Mouse (Mus musculus): ENCODE data around the gene Foxo3. TPM values are rescaled to one million over a fixed set of nuclear protein-coding genes. Genes with fewer than 3 reads are reported as not detected.

Gene Foxo3
- total and polyA plus RNA-seq, 3 experiments: 9.2 to 18.2 (median 12.6) TPM

GRCm38 (mm10) chr10:42204768-42205412, 71.7 kb downstream of the Foxo3 start:
- H3K27me3 ChIP-seq (replicated peaks): no peaks in the 10 kb centered on the region
- no peak for DNase-seq (ENCODE audit: extremely low read depth)
- in situ Hi-C loops (cut with MboI; ENCODE audit: low pct_ligation_motif_present, low pct_unique_long_range_greater_than_20kb, low sequenced_read_pairs) (no loop called here), dilution Hi-C loops (cut with MboI; ENCODE audit: extremely low pct_ligation_motif_present, extremely low pct_unique_long_range_greater_than_20kb, low sequenced_read_pairs) (no loop called here)
- H3K4me2 ChIP-seq (ENCODE audit: insufficient read depth, low read depth, poor library complexity, severe bottlenecking): no peak overlapping the region
- no peak overlapping the region for H3K4me3 ChIP-seq (replicated peaks in 1 of 3; ENCODE audit: low read depth in 2 of 3, low read length in 2 of 3, poor library complexity in 1 of 3)
- TF ChIP-seq ZC3H11A (IDR thresholded peaks at IDR 0.05; ENCODE audit: low read depth, low read length): no peak
- H3K9ac ChIP-seq (ENCODE audit: insufficient read depth, low read depth): no peak overlapping the region
- H3K36me3 ChIP-seq (replicated peaks in 1 of 2; ENCODE audit: control insufficient read depth in 1 of 2, insufficient read depth in 1 of 2, low read length in 1 of 2): peaks cover 2 to 48% of the 10 kb centered on the region in 2 experiments
- H3K79me2 ChIP-seq (replicated peaks; ENCODE audit: control insufficient read depth, extremely low read depth, insufficient read depth, poor library complexity, severe bottlenecking): no peaks in the 10 kb centered on the region
- peaks cover 7% of the 10 kb centered on the region for H3K9me3 ChIP-seq (replicated peaks; ENCODE audit: low read length)
- no peak overlapping the region for H3K27ac ChIP-seq (ENCODE audit: insufficient read depth, low read depth)
- peaks cover 0 to 13% of the 10 kb centered on the region in 2 experiments; a peak in 2 of 4 replicates for H3K4me1 ChIP-seq (ENCODE audit: control insufficient read depth in 1 of 2, insufficient read depth in 2 of 2)

GRCm38 (mm10) chr10:42203321-42204155, 73.0 kb downstream of the Foxo3 start:
- DNase-seq (ENCODE audit: extremely low read depth): no peak
- dilution Hi-C loops (cut with MboI; ENCODE audit: extremely low pct_ligation_motif_present, extremely low pct_unique_long_range_greater_than_20kb, low sequenced_read_pairs) (no loop called here), in situ Hi-C loops (cut with MboI; ENCODE audit: low pct_ligation_motif_present, low pct_unique_long_range_greater_than_20kb, low sequenced_read_pairs) (no loop called here)
- Histone ChIP-seq H3K9me3 (replicated peaks; ENCODE audit: low read length) (peaks cover 4% of the 10 kb centered on the region), H3K4me1 (ENCODE audit: control insufficient read depth in 1 of 2, insufficient read depth in 2 of 2) (peaks cover 0 to 17% of the 10 kb centered on the region in 2 experiments; a peak in 2 of 4 replicates), H3K27ac (ENCODE audit: insufficient read depth, low read depth) (no peak overlapping the region), H3K9ac (ENCODE audit: insufficient read depth, low read depth) (no peak overlapping the region), H3K79me2 (replicated peaks; ENCODE audit: control insufficient read depth, extremely low read depth, insufficient read depth, poor library complexity, severe bottlenecking) (no peaks in the 10 kb centered on the region), H3K27me3 (replicated peaks) (no peaks in the 10 kb centered on the region), H3K4me3 (replicated peaks in 1 of 3; ENCODE audit: low read depth in 2 of 3, low read length in 2 of 3, poor library complexity in 1 of 3) (no peak overlapping the region), H3K4me2 (ENCODE audit: insufficient read depth, low read depth, poor library complexity, severe bottlenecking) (no peak overlapping the region), H3K36me3 (replicated peaks in 1 of 2; ENCODE audit: control insufficient read depth in 1 of 2, insufficient read depth in 1 of 2, low read length in 1 of 2) (peaks cover 2 to 40% of the 10 kb centered on the region in 2 experiments)
- TF ChIP-seq RAD21 (IDR thresholded peaks at IDR 0.05; ENCODE audit: low read depth, low read length) (no peak), ZC3H11A (IDR thresholded peaks at IDR 0.05; ENCODE audit: low read depth, low read length) (no peak), MXI1 (IDR thresholded peaks at IDR 0.05; ENCODE audit: low read depth, low read length) (no peak), ZKSCAN1 (IDR thresholded peaks at IDR 0.05; ENCODE audit: borderline replicate concordance, low read depth, low read length) (no peak), GABPA (IDR thresholded peaks at IDR 0.05; ENCODE audit: insufficient replicate concordance, low read depth, low read length) (no peak), ZMIZ1 (IDR thresholded peaks at IDR 0.05; ENCODE audit: low read depth, low read length) (no peak), USF2 (conservative IDR thresholded peaks at IDR 0.05; ENCODE audit: low read depth, low read length) (no peak), UBTF (IDR thresholded peaks at IDR 0.05; ENCODE audit: low read depth, low read length) (no peak), NELFE (IDR thresholded peaks at IDR 0.05; ENCODE audit: low read depth, low read length) (no peak)

GRCm38 (mm10) chr10:42202561-42202960, 74.0 kb downstream of the Foxo3 start:
- dilution Hi-C loops (cut with MboI; ENCODE audit: extremely low pct_ligation_motif_present, extremely low pct_unique_long_range_greater_than_20kb, low sequenced_read_pairs): no loop called here

More at GRCm38 (mm10) chr10:42202561-42202960, 74.0 kb downstream of the Foxo3 start:
- no peak for TF ChIP-seq RAD21 (IDR thresholded peaks at IDR 0.05; ENCODE audit: low read depth, low read length)
- Histone ChIP-seq H3K4me1 (ENCODE audit: control insufficient read depth in 1 of 2, insufficient read depth in 2 of 2) (peaks cover 0 to 21% of the 10 kb centered on the region in 2 experiments; a peak in 2 of 4 replicates), H3K9me3 (replicated peaks; ENCODE audit: low read length) (no peaks in the 10 kb centered on the region), H3K9ac (ENCODE audit: insufficient read depth, low read depth) (no peak overlapping the region), H3K4me3 (replicated peaks in 1 of 3; ENCODE audit: low read depth in 2 of 3, low read length in 2 of 3, poor library complexity in 1 of 3) (no peak overlapping the region), H3K4me2 (ENCODE audit: insufficient read depth, low read depth, poor library complexity, severe bottlenecking) (no peak overlapping the region), H3K27ac (ENCODE audit: insufficient read depth, low read depth) (no peak overlapping the region), H3K79me2 (replicated peaks; ENCODE audit: control insufficient read depth, extremely low read depth, insufficient read depth, poor library complexity, severe bottlenecking) (no peaks in the 10 kb centered on the region), H3K36me3 (replicated peaks in 1 of 2; ENCODE audit: control insufficient read depth in 1 of 2, insufficient read depth in 1 of 2, low read length in 1 of 2) (peaks cover 2 to 35% of the 10 kb centered on the region in 2 experiments), H3K27me3 (replicated peaks) (no peaks in the 10 kb centered on the region)
- DNase-seq (ENCODE audit: extremely low read depth): no peak
- in situ Hi-C loops (cut with MboI; ENCODE audit: low pct_ligation_motif_present, low pct_unique_long_range_greater_than_20kb, low sequenced_read_pairs): no loop called here
